21 mouse cellular contexts compared by ENCODE assay signal in genomic region chr6:147357031-147357430, GRCm38 (mm10).
A peak's percentile ranks its signal among the peaks of the same experiment; 100 is the strongest.
DNase-seq lines count a peak whose midpoint lies in the region; ATAC-seq lines count a peak whose summit lies in the region.
"Had no signal": no experiment of that assay in that cellular context is flagged by ENCODE, and none has a peak within 500 bp of the region (broad histone marks: within the 10 kb centered on the region; RNA-seq: fewer than 3 reads in every experiment).

No protein-coding gene starts in this region.

- peak; percentile 97 for ATAC-seq in granulocyte monocyte progenitor cell, adult 5-6 weeks (replicated peaks; ENCODE audit: poor library complexity, severe bottlenecking)
- peak; percentile 98 for ATAC-seq in megakaryocyte progenitor cell, adult 5-6 weeks (replicated peaks; ENCODE audit: poor library complexity)
- ATAC-seq in megakaryocyte-erythroid progenitor cell, adult 5-6 weeks (replicated peaks; ENCODE audit: low FRiP score, low TSS enrichment, poor library complexity, severe bottlenecking): no peak
- ATAC-seq: activated CD4-positive, CD25-positive, alpha-beta regulatory T cell, adult 4 months; CD4-positive, CD25-positive, alpha-beta regulatory T cell, adult 4 months; forebrain, embryonic 14.5 days; forebrain, postnatal 0 days; hindbrain, postnatal 0 days; inflammation-experienced regulatory T-cells, adult 6 months; intestine, embryonic 16.5 days had no signal

- DNase-seq in heart, adult 11 months: peak; percentile 34
- no peak for DNase-seq in heart, adult 18-20 months
- DNase-seq in adrenal gland, postnatal 4 days (ENCODE audit: low spot score in 2 of 2): no peak
- DNase-seq: adrenal gland, adult 8-10 months; adrenal gland, postnatal 25 days; cerebellum, adult 18-20 months; cerebellum, adult 9-10 months; cerebellum, postnatal 14 days; forebrain, postnatal 0 days; gastrocnemius, postnatal 25 days; heart, postnatal 10 days; heart, postnatal 36 days had no signal
